Mouse (Mus musculus) mesoderm, embryonic 11.5 days (tissue): ENCODE measurements at regions not wholly inside any gene's neighbourhood (a gene's known extent, or its start where the extent isn't known, plus 50 kb on each side); places are given as distances from the start of the nearest gene placed in this dataset.

Source experiments
- DNase-seq: peaks from one replicate; pipeline ENCODE4 v3.0.0-alpha.2; 2012; ENCODE audit warnings: low read depth, low spot score

DNA sequence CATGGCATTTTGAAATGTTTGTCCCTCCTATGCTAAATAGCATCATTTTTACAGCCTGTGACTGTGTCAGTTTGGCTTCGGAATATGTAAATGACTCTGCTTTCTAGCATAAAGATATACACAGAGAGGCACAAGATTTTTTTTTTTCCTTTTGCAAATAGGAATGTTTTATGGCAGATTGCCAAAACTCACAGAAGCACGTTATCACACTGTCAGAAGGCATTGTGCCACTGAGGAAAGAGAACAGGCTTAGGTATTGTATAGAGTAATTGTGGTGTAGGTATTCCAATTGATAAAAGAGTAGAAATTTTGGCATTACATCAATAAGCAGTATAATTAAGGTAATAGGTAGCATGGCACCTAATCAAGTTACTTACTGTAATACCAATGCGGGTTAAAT lies 988.5 kb upstream of the Tenm2 start:
- DNase-seq: no peak

GRCm38 (mm10) chr11:38203347-38203746 lies 967.6 kb upstream of the Tenm2 start:
- DNase-seq: no peak

DNA sequence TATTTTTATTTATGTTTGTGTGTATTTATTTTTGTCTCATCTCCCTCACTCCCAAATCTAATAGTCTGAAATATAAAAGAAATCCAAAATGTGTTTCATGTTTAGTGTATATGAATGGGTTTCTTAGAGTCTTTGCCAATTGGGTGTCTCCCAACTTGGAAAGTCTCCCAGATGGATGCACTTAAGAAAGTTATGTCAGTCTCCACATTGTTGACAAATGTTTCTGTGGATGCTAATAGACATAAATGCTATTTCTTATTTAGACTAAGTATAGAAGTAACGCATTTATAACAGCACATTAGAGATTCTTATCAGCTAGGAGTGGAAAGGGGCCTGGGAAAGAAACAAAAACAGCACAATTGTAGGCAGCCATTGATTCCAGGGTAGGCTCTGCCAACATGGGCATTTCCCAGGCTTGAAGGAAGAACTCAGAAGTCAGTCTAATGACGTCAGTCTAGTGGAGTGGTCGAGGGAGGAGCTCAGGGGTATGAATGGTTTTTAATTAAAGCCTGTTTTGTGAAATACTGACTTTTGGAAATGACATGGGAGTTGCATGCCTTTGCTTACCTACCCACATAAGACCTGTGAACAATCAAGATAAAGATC lies 965.5 kb upstream of the Tenm2 start:
- DNase-seq: no peak

- no peak for DNase-seq
Observed at GRCm38 (mm10) chr11:38193719-38194118, 958.0 kb upstream of the Tenm2 start.

GRCm38 (mm10) chr11:38191895-38192547 lies 956.3 kb upstream of the Tenm2 start:
- no peak for DNase-seq

DNA sequence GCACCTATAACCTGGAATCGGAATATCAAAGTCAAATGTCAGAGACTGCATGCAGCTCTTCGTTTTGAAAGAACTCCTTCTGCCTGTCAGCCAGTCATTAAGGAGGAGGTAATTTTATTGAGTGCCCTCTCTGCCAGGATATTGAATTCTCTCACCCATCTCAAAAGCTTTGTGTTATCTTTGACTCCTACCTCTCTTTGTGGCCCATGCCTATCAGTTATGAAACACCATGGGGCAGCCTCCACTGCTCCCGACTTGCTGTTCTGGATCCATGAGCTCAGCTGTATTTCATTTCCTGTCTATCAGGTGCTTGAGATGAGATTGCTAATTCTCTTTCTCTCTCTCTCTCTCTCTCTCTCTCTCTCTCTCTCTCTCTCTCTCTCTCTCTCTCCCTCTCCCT lies 955.7 kb upstream of the Tenm2 start:
- DNase-seq: no peak

- no peak for DNase-seq
Observed at GRCm38 (mm10) chr11:38170721-38171120, 935.0 kb upstream of the Tenm2 start.

DNA sequence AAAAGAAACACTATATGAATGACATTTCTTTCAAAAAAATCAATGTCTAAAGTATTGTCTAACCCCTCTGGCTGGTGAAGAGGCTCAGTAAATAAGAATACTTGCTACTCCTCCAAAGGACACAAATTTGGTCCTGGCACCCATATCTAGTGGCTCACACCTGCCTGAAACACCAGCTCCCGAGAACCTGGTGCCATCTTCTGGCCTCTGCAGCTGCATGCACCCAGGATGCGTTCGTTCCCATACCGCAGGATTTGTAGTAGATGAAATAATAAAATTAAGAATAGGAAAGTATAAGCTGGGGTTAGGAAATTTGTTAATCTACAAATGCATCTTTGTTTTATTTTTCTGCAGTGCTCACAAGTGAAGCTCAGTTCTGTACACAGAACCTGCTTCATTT lies 922.5 kb upstream of the Tenm2 start:
- no peak for DNase-seq

GRCm38 (mm10) chr11:38156944-38157343 lies 921.2 kb upstream of the Tenm2 start:
- no peak for DNase-seq

DNA sequence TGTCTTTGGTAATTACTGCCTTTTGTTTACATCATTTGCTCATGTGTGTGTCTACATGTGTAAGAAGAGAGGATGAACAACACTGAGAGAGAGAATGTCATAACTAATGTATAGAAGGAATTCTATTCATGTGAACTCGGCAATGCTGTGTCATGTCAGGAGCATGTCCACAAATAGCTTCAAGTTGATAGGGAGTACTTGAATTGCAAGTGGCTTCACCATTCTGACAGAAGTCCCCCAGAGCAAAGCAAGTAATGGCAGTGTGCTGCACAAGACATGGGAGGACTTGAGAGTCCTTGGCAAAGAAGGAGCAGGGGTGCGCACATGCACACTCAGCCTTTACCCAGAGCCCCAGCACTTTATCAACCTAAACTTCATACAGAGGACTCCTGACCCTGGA lies 919.9 kb upstream of the Tenm2 start:
- DNase-seq: no peak

- DNase-seq: no peak
Observed at GRCm38 (mm10) chr11:38143436-38143835, 907.7 kb upstream of the Tenm2 start.

GRCm38 (mm10) chr11:38128851-38129250 lies 893.1 kb upstream of the Tenm2 start:
- DNase-seq: no peak

- DNase-seq: no peak
Observed at GRCm38 (mm10) chr11:38123789-38124330, 888.1 kb upstream of the Tenm2 start.

- no peak for DNase-seq
Observed at GRCm38 (mm10) chr11:38122474-38122873, 886.7 kb upstream of the Tenm2 start.

DNA sequence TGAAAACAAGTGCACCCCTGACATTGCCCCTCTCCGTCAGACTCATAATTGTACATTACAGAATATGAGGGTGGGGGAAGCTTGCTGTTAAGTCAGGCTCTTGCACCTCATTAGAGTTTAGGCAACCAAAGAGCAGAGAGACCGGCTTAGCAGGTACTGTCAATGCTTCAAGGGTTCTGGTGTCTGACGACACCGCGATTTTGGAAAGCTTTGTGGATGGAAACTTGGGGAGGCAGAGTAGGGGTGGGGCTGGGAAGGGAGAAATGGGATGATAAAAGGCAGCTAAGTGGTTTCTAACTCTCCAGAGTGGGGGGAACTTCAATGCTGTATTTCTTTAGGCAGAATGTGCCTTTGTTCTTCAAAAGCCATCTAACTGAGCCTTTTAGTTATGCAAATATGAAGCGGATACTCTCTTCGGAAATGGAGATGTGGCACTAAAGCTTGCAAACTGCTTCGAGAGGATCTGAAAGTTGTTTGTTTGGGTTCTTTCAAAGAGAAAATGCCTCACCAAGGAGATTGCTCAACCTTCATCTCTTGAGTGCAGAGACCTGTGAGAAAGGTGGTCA lies 885.4 kb upstream of the Tenm2 start:
- DNase-seq: no peak

DNA sequence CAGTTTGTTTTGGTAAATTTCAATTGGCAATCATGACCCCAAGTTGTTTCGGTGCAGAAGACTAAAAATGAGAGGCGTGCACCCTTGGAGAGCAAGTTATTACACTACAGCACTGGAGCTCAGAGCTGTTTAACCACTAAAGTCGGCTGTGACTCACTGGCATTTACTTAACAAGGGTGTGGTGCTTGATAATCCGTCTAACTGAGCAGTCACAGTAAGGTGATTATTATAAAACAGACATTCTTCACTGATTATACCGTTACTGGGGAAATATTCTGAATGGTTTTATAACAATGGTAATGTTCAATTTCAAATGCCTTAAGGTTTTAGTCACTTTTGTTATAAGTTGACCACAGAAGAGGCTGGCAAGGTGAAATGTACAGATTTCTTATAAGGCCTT lies 882.0 kb upstream of the Tenm2 start:
- DNase-seq: no peak

DNA sequence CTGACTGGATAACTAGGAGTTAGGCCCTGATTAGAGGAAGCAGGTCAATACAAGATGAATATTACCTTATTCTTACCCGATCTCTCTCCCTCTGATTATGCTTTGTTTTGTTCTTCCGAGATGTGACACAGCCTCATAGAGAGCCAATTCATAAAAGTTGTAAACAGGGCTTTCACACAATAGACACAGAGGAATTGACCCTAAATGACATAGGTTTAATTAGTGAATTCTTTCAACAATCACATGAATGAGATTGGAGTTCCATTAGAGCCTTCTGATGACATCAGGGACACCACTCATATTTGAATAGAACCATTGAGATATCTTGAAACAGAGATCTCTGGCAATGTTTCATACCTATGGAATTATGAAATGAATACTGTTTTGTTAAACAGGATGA lies 856.4 kb upstream of the Tenm2 start:
- DNase-seq: no peak

- DNase-seq: no peak
Observed at GRCm38 (mm10) chr11:38075171-38075732, 839.5 kb upstream of the Tenm2 start.

- no peak for DNase-seq
Observed at GRCm38 (mm10) chr11:38069635-38070034, 833.9 kb upstream of the Tenm2 start.

DNA sequence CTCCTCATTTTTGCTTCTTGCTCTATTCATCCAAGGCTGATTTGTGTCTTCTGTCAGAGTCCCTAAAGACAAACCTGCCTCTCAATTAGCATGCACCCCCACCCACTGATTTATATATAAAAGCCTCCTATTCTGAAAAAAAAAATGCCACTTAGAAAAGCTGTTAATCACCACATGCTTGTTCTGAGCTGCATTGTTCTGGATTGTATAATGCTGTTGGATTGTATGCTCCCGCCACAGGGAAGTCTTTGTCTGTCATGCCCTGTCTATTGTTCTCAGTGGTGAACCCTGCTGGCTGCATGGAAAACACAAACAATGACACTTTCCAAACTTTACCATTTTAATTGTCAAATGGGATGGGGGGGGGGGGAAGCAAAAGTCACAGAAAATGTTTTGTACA lies 831.9 kb upstream of the Tenm2 start:
- DNase-seq: peak; percentile 56

- no peak for DNase-seq
Observed at GRCm38 (mm10) chr11:38066091-38066490, 830.3 kb upstream of the Tenm2 start.

DNA sequence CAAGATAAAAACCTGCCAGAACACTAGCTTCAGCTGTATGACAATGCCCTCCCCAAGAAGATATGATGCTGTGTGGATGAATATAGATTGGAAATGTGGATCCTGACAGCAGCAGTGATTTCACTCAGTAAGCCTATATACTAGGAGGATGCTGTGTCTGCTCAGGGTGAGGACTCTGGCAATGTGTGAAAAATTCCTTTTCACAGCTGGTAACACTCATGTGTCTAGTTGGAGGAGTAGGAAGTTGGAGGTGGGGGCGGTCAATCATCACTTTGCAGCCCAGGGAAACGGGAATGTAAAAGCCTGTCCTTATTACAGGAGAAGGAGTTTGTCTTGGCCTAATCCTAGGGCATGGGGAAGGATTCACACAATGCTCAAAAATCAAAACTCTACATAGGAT lies 824.3 kb upstream of the Tenm2 start:
- peak; percentile 12 for DNase-seq

GRCm38 (mm10) chr11:38058896-38059295 lies 823.1 kb upstream of the Tenm2 start:
- DNase-seq: no peak
